Mouse (Mus musculus): ENCODE data around the gene Emc6. TPM values are rescaled to one million over a fixed set of nuclear protein-coding genes. Genes with fewer than 3 reads are reported as not detected.

Emc6 gene
- polyA plus RNA-seq, 1 experiment from 2014 or later: 95.4 TPM

- Histone ChIP-seq H3K4me3 (no peak overlapping the region), H3K9me3 (no peaks in the 10 kb centered on the region), H3K4me2 (no peak overlapping the region), H3K9ac (no peak overlapping the region), H3K27me3 (no peaks in the 10 kb centered on the region), H3K27ac (peak overlapping the region; percentile 67), H3K36me3 (peaks cover 30% of the 10 kb centered on the region), H3K4me1 (peaks cover 32% of the 10 kb centered on the region)
- ATAC-seq (ENCODE audit: insufficient number of reproducible peaks, low FRiP score, low TSS enrichment, low read depth): no peak
- WGBS: 35% methylated on average over 5 of the region's 5 CpGs
These were observed 4.7 kb downstream of the Emc6 start for GRCm38 (mm10) chr11:73172186-73172585.

- peaks cover 18% of the 10 kb centered on the region for H3K4me1 ChIP-seq
- H3K36me3 ChIP-seq: peaks cover 21% of the 10 kb centered on the region
- H3K4me3 ChIP-seq: no peak overlapping the region
- no peaks in the 10 kb centered on the region for H3K27me3 ChIP-seq
- H3K9me3 ChIP-seq: no peaks in the 10 kb centered on the region
- 40% methylated on average over 4 of the region's 4 CpGs for WGBS
- no peak overlapping the region for H3K27ac ChIP-seq
- no peak for ATAC-seq (ENCODE audit: insufficient number of reproducible peaks, low FRiP score, low TSS enrichment, low read depth)
- no peak overlapping the region for H3K9ac ChIP-seq
- no peak overlapping the region for H3K4me2 ChIP-seq
These were observed 7.6 kb downstream of the Emc6 start for GRCm38 (mm10) chr11:73169231-73169630.

GRCm38 (mm10) chr11:73168576-73168975, 8.3 kb downstream of the Emc6 start:
- Histone ChIP-seq H3K4me3 (no peak overlapping the region), H3K27me3 (no peaks in the 10 kb centered on the region), H3K9me3 (no peaks in the 10 kb centered on the region), H3K36me3 (peaks cover 14% of the 10 kb centered on the region), H3K4me2 (no peak overlapping the region), H3K9ac (no peak overlapping the region), H3K27ac (no peak overlapping the region), H3K4me1 (peaks cover 18% of the 10 kb centered on the region)
- 83% methylated on average over 6 of the region's 6 CpGs for WGBS
- no peak for ATAC-seq (ENCODE audit: insufficient number of reproducible peaks, low FRiP score, low TSS enrichment, low read depth)

GRCm38 (mm10) chr11:73168071-73168470, 8.8 kb downstream of the Emc6 start:
- WGBS: 76% methylated on average over 8 of the region's 8 CpGs
- Histone ChIP-seq H3K4me3 (no peak overlapping the region), H3K9ac (no peak overlapping the region), H3K9me3 (no peaks in the 10 kb centered on the region), H3K27me3 (no peaks in the 10 kb centered on the region), H3K36me3 (peaks cover 11% of the 10 kb centered on the region), H3K27ac (no peak overlapping the region), H3K4me2 (no peak overlapping the region), H3K4me1 (peaks cover 18% of the 10 kb centered on the region)
- ATAC-seq (ENCODE audit: insufficient number of reproducible peaks, low FRiP score, low TSS enrichment, low read depth): no peak

GRCm38 (mm10) chr11:73162284-73162683, 14.6 kb downstream of the Emc6 start:
- 58% methylated on average over 5 of the region's 5 CpGs for WGBS
- H3K27me3 ChIP-seq: peaks cover 38% of the 10 kb centered on the region

GRCm38 (mm10) chr11:73161616-73162015, 15.2 kb downstream of the Emc6 start:
- Histone ChIP-seq H3K4me2 (no peak overlapping the region), H3K27ac (no peak overlapping the region), H3K36me3 (no peaks in the 10 kb centered on the region), H3K9ac (no peak overlapping the region), H3K4me1 (peaks cover 12% of the 10 kb centered on the region; the same call in 1 of the 2 replicates), H3K4me3 (no peak overlapping the region), H3K27me3 (peaks cover 40% of the 10 kb centered on the region), H3K9me3 (no peaks in the 10 kb centered on the region)
- ATAC-seq (ENCODE audit: insufficient number of reproducible peaks, low FRiP score, low TSS enrichment, low read depth): no peak
- WGBS: 84% methylated on average over 4 of the region's 4 CpGs

More at GRCm38 (mm10) chr11:73162284-73162683, 14.6 kb downstream of the Emc6 start:
- Histone ChIP-seq H3K36me3 (no peaks in the 10 kb centered on the region), H3K4me2 (no peak overlapping the region), H3K9ac (no peak overlapping the region), H3K9me3 (no peaks in the 10 kb centered on the region), H3K4me3 (no peak overlapping the region), H3K4me1 (peaks cover 12% of the 10 kb centered on the region; the same call in 1 of the 2 replicates), H3K27ac (no peak overlapping the region)
- no peak for ATAC-seq (ENCODE audit: insufficient number of reproducible peaks, low FRiP score, low TSS enrichment, low read depth)

- H3K4me1 ChIP-seq: peaks cover 12% of the 10 kb centered on the region; the same call in 1 of the 2 replicates
- WGBS: 22% methylated on average over 6 of the region's 6 CpGs
- H3K36me3 ChIP-seq: no peaks in the 10 kb centered on the region
- H3K4me3 ChIP-seq: peak overlapping the region; percentile 41
- H3K27me3 ChIP-seq: peaks cover 42% of the 10 kb centered on the region
- no peaks in the 10 kb centered on the region for H3K9me3 ChIP-seq
- no peak overlapping the region for H3K9ac ChIP-seq
- no peak overlapping the region for H3K27ac ChIP-seq
- H3K4me2 ChIP-seq: peak overlapping the region; percentile 89
- ATAC-seq (ENCODE audit: insufficient number of reproducible peaks, low FRiP score, low TSS enrichment, low read depth): peak; percentile 52; the same call in 1 of the 2 replicates
These were observed 16.0 kb downstream of the Emc6 start for GRCm38 (mm10) chr11:73160811-73161200.

GRCm38 (mm10) chr11:73159957-73160810, 16.7 kb downstream of the Emc6 start, which contains the start of gene P2rx5:
TSS of gene P2rx5 (plus strand) at chr11:73160421.
- Histone ChIP-seq H3K27ac (no peak within 1 kb of the TSS), H3K27me3 (peaks cover 42% of the 10 kb centered on the region), H3K4me1 (peaks cover 17% of the 10 kb centered on the region; the same call in 1 of the 2 replicates), H3K4me3 (peak within 1 kb of the TSS; percentile 41), H3K4me2 (peak within 1 kb of the TSS; percentile 89), H3K9me3 (no peaks in the 10 kb centered on the region), H3K36me3 (no peaks in the 10 kb centered on the region), H3K9ac (peak within 1 kb of the TSS; percentile 39)
- peak; percentile 61; the same call in 1 of the 2 replicates for ATAC-seq (ENCODE audit: insufficient number of reproducible peaks, low FRiP score, low TSS enrichment, low read depth)
- WGBS: 2% methylated on average over 49 of the region's 49 CpGs

- Histone ChIP-seq H3K9me3 (no peaks in the 10 kb centered on the region), H3K36me3 (no peaks in the 10 kb centered on the region), H3K4me1 (peaks cover 8% of the 10 kb centered on the region; the same call in 1 of the 2 replicates), H3K4me2 (no peak overlapping the region), H3K27me3 (peaks cover 24% of the 10 kb centered on the region), H3K4me3 (no peak overlapping the region), H3K27ac (no peak overlapping the region), H3K9ac (no peak overlapping the region)
- 57% methylated on average over 6 of the region's 6 CpGs for WGBS
- ATAC-seq (ENCODE audit: insufficient number of reproducible peaks, low FRiP score, low TSS enrichment, low read depth): no peak
These were observed 21.8 kb downstream of the Emc6 start for GRCm38 (mm10) chr11:73155071-73155470.

- WGBS: 79% methylated on average over 9 of the region's 9 CpGs
- H3K36me3 ChIP-seq: no peaks in the 10 kb centered on the region
- no peaks in the 10 kb centered on the region for H3K27me3 ChIP-seq
- no peaks in the 10 kb centered on the region for H3K9me3 ChIP-seq
- H3K9ac ChIP-seq: no peak overlapping the region
- H3K4me3 ChIP-seq: no peak overlapping the region
- H3K27ac ChIP-seq: no peak overlapping the region
- no peak overlapping the region for H3K4me2 ChIP-seq
- ATAC-seq (ENCODE audit: insufficient number of reproducible peaks, low FRiP score, low TSS enrichment, low read depth): no peak
- H3K4me1 ChIP-seq: no peaks in the 10 kb centered on the region
These were observed 28.6 kb downstream of the Emc6 start for GRCm38 (mm10) chr11:73148209-73148608.

- H3K4me2 ChIP-seq: no peak overlapping the region
- H3K9me3 ChIP-seq: no peaks in the 10 kb centered on the region
- no peaks in the 10 kb centered on the region for H3K27me3 ChIP-seq
- H3K4me3 ChIP-seq: no peak overlapping the region
- no peak overlapping the region for H3K9ac ChIP-seq
- no peaks in the 10 kb centered on the region for H3K36me3 ChIP-seq
- H3K4me1 ChIP-seq: no peaks in the 10 kb centered on the region
- WGBS: 60% methylated on average over 7 of the region's 7 CpGs
- ATAC-seq (ENCODE audit: insufficient number of reproducible peaks, low FRiP score, low TSS enrichment, low read depth): no peak
- H3K27ac ChIP-seq: no peak overlapping the region
These were observed 29.9 kb downstream of the Emc6 start for GRCm38 (mm10) chr11:73146975-73147365.

Measured in limb, embryonic 15.5 days (tissue).